Mouse (Mus musculus) embryonic facial prominence, embryonic 14.5 days (tissue): ENCODE results near the gene Rgsl1. TPM values are rescaled to one million over a fixed set of nuclear protein-coding genes. Genes with fewer than 3 reads are reported as not detected.

Source experiments
- ATAC-seq: fragments of 200-750 bp; cut with Nextera tagmentation; 2 replicates; pipeline ENCODE4 v1.8.0; 2017; ENCODE audit warnings: low read depth, moderate number of reproducible peaks, moderate TSS enrichment
- DNase-seq: peaks from one replicate; pipeline ENCODE4 v3.0.0-alpha.2; 2015; ENCODE audit warnings: low spot score
- H3K27ac ChIP-seq: fragments of 300-500 bp; sonication (generic); replicated peaks from 2 replicates; pipeline ENCODE4 v1.5.1; 2014; ENCODE audit warnings: low read depth, mild to moderate bottlenecking, low read length, moderate library complexity
- H3K27me3 ChIP-seq: fragments of 300-500 bp; sonication (generic); replicated peaks from 2 replicates; pipeline ENCODE4 v1.6.1; 2014; ENCODE audit warnings: low read length; ENCODE audit not compliant: control insufficient read depth, insufficient read depth
- H3K36me3 ChIP-seq: fragments of 300-500 bp; sonication (generic); 2 replicates; pipeline ENCODE4 v1.6.1; 2014; ENCODE audit warnings: low read length, mixed read lengths; ENCODE audit not compliant: control insufficient read depth, insufficient read depth
- H3K4me1 ChIP-seq: fragments of 300-500 bp; sonication (generic); 2 replicates; pipeline ENCODE4 v1.6.1; 2014; ENCODE audit warnings: antibody characterized with exemption, low read length; ENCODE audit not compliant: control insufficient read depth, insufficient read depth
- H3K4me2 ChIP-seq: fragments of 300-500 bp; sonication (generic); 2 replicates; pipeline ENCODE4 v1.6.1; 2014; ENCODE audit warnings: low read depth, mild to moderate bottlenecking, low read length, moderate library complexity, mixed read lengths
- H3K4me3 ChIP-seq: fragments of 300-500 bp; sonication (generic); 2 replicates; pipeline ENCODE4 v1.5.1; 2014; ENCODE audit warnings: low read depth, mild to moderate bottlenecking, low read length
- H3K9ac ChIP-seq: fragments of 300-500 bp; sonication (generic); 2 replicates; pipeline ENCODE4 v1.6.1; 2014; ENCODE audit warnings: low read depth, mild to moderate bottlenecking, low read length, moderate library complexity, mixed read lengths
- H3K9me3 ChIP-seq: fragments of 300-500 bp; sonication (generic); 2 replicates; pipeline ENCODE4 v1.6.1; 2016; ENCODE audit warnings: low read length; ENCODE audit not compliant: control insufficient read depth
- WGBS: fragments of 180-500 bp; shearing (Covaris S2); extraction: QIAGEN DNeasy Blood & Tissue Kit; methylation state at CpG from one replicate; pipeline ENCODE4 v1.1.7; 2014; 5-methylcytosine and 5-hydroxymethylcytosine counted together
- polyA plus RNA-seq: library from polyadenylated mRNA; unstranded; fragments of >200 nt; fragmentation: Nextera tagmentation; extraction: Ambion mirVana; gene quantifications from 2 replicates; pipeline ENCODE4 v1.2.1, GENCODE M21; 2014

Gene Rgsl1
- polyA plus RNA-seq, 1 experiment from 2014 or later: 0.14 TPM

DNA sequence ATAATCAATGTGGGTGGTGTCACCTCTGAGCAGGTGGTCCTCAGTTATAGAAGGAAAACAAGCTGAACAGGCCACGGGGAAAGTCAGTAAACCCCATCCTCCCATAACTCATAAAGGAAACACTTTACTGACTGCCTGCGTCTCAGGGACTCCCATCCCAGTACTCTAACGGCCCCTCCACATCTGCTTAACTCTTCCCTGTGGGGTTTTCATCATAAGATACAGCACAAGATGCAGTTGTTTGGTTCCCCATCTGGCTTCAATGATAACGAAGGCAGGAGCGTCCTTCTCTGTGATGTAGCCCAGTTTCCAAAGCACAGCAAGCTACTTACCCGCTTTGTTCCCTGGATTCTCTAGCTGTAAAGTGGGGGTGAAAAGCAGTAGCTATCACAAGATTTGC is 93.9 kb downstream of the Rgsl1 start:
- no peak for DNase-seq
- ATAC-seq: no peak
- no peaks in the 10 kb centered on the region for H3K9me3 ChIP-seq
- peak overlapping the region; percentile 70 for H3K4me2 ChIP-seq
- 34% methylated on average over 6 of the region's 6 CpGs for WGBS
- H3K4me1 ChIP-seq: peaks cover 12% of the 10 kb centered on the region; the same call in 1 of the 2 replicates
- H3K4me3 ChIP-seq: peak overlapping the region; percentile 46
- H3K27ac ChIP-seq: no peak overlapping the region
- H3K9ac ChIP-seq: peak overlapping the region; percentile 80
- H3K27me3 ChIP-seq: no peaks in the 10 kb centered on the region
- no peaks in the 10 kb centered on the region for H3K36me3 ChIP-seq

DNA sequence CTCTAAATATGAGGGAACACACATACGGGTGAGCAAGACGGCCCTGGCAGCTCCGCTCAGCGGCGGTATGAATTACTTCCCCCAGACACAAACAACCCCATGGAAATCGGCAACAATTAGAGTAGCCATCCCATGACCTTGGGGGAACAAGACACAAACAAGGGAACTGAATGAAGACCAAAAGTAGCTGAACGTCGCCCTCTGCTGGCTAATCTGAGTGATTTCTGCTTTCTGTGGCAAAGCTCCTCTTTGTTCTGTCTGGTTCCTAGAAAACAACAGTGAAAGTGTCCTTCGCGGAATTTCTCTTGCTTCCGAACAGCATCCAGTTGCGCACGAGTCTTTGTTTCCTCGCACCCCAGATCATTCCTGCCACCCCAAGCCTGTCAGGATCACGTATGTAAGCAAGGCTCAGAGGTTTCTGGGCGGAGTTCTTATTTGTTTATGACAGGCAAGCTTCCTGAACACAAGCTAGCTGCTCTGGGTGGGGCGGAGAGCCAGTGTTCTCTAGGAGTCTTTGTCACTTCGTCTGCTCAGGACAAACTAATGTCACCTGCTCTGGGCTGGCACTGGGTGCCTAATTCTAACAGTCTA is 94.6 kb downstream of the Rgsl1 start, which contains the start of gene Rnasel:
TSS of gene Rnasel (plus strand) at position 216 of the 591 bp plus-strand sequence.
- Histone ChIP-seq H3K4me1 (peaks cover 12% of the 10 kb centered on the region; the same call in 1 of the 2 replicates), H3K4me2 (peak within 1 kb of the TSS; percentile 70), H3K27ac (peak within 1 kb of the TSS; percentile 57; the same call in 1 of the 2 replicates), H3K4me3 (peak within 1 kb of the TSS; percentile 46), H3K9me3 (no peaks in the 10 kb centered on the region), H3K27me3 (no peaks in the 10 kb centered on the region), H3K36me3 (no peaks in the 10 kb centered on the region), H3K9ac (peak within 1 kb of the TSS; percentile 80)
- 4% methylated on average over 18 of the region's 18 CpGs for WGBS
- DNase-seq: peak; percentile 90
- ATAC-seq: peak; percentile 68

DNA sequence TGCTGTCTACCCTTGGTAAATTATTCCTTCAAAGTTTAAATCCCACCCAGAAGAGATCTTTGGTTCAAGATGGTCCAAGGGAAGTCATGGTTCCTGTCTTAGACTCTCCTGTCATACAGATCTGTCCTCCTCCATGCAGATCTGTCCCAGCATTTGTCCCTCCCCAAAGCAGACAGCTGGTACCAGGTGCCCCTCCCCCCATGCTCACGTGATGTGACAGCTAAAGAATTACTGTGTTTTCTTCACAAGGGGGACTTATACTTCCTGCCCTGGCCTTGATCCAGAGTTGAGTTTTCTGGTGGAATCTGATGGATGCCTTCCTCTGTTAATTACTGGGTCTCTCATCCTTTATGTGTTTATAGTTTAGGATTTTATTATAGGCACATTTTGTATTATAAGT is 95.4 kb downstream of the Rgsl1 start:
- 6% methylated on average over 1 of the region's 1 CpGs for WGBS
- no peaks in the 10 kb centered on the region for H3K27me3 ChIP-seq
- peaks cover 12% of the 10 kb centered on the region; the same call in 1 of the 2 replicates for H3K4me1 ChIP-seq
- no peak for DNase-seq
- 0 out of 2 replicates have a peak overlapping the region, but pooled peaks have one; percentile 46 for H3K27ac ChIP-seq
- peak overlapping the region; percentile 46; the same call in 1 of the 2 replicates for H3K4me3 ChIP-seq
- no peaks in the 10 kb centered on the region for H3K9me3 ChIP-seq
- H3K36me3 ChIP-seq: peaks cover 5% of the 10 kb centered on the region; the same call in 1 of the 2 replicates
- H3K4me2 ChIP-seq: peak overlapping the region; percentile 70; the same call in 1 of the 2 replicates
- peak overlapping the region; percentile 80; the same call in 1 of the 2 replicates for H3K9ac ChIP-seq
- ATAC-seq: no peak

- ATAC-seq (no peak), DNase-seq (no peak)
- Histone ChIP-seq H3K4me2 (no peak overlapping the region), H3K27ac (no peak overlapping the region), H3K9me3 (no peaks in the 10 kb centered on the region), H3K4me3 (no peak overlapping the region), H3K4me1 (peaks cover 12% of the 10 kb centered on the region; the same call in 1 of the 2 replicates), H3K9ac (no peak overlapping the region), H3K27me3 (no peaks in the 10 kb centered on the region), H3K36me3 (peaks cover 5% of the 10 kb centered on the region; the same call in 1 of the 2 replicates)
- WGBS: 64% methylated on average over 12 of the region's 12 CpGs
Observed at GRCm38 (mm10) chr1:153747861-153748530, 95.9 kb downstream of the Rgsl1 start.

GRCm38 (mm10) chr1:153746728-153747127 is 97.2 kb downstream of the Rgsl1 start:
- peak; percentile 24; the same call in 1 of the 2 replicates for ATAC-seq
- WGBS: under 1% methylated on average over 12 of the region's 12 CpGs
- no peak overlapping the region for H3K27ac ChIP-seq

GRCm38 (mm10) chr1:153746119-153746670 is 97.7 kb downstream of the Rgsl1 start:
- no peak overlapping the region for H3K9ac ChIP-seq
- WGBS: 65% methylated on average over 14 of the region's 14 CpGs
- peaks cover 5% of the 10 kb centered on the region; the same call in 1 of the 2 replicates for H3K36me3 ChIP-seq
- no peak overlapping the region for H3K4me2 ChIP-seq
- H3K27me3 ChIP-seq: no peaks in the 10 kb centered on the region
- no peak overlapping the region for H3K4me3 ChIP-seq
- H3K27ac ChIP-seq: no peak overlapping the region
- H3K9me3 ChIP-seq: no peaks in the 10 kb centered on the region
- H3K4me1 ChIP-seq: 0 out of 2 replicates have a peak, but pooled peaks cover 4% of the 10 kb centered on the region
- DNase-seq (no peak), ATAC-seq (peak; percentile 53; the same call in 1 of the 2 replicates)

More at GRCm38 (mm10) chr1:153746728-153747127, 97.2 kb downstream of the Rgsl1 start:
- Histone ChIP-seq H3K4me1 (peaks cover 6% of the 10 kb centered on the region; the same call in 1 of the 2 replicates), H3K27me3 (no peaks in the 10 kb centered on the region), H3K36me3 (peaks cover 5% of the 10 kb centered on the region; the same call in 1 of the 2 replicates), H3K9ac (no peak overlapping the region), H3K4me2 (no peak overlapping the region), H3K9me3 (no peaks in the 10 kb centered on the region), H3K4me3 (no peak overlapping the region)
- peak; percentile 80 for DNase-seq

GRCm38 (mm10) chr1:153742374-153743155 is 101.4 kb downstream of the Rgsl1 start:
- ATAC-seq: no peak
- H3K4me3 ChIP-seq: peak overlapping the region; percentile 44
- H3K9ac ChIP-seq: no peak overlapping the region

More at GRCm38 (mm10) chr1:153742374-153743155, 101.4 kb downstream of the Rgsl1 start:
- H3K27me3 ChIP-seq: peaks cover 6% of the 10 kb centered on the region; the same call in 1 of the 2 replicates
- H3K27ac ChIP-seq: no peak overlapping the region
- no peaks in the 10 kb centered on the region for H3K9me3 ChIP-seq
- 45% methylated on average over 11 of the region's 11 CpGs for WGBS
- peaks cover 5% of the 10 kb centered on the region for H3K4me1 ChIP-seq
- peaks cover 5% of the 10 kb centered on the region; the same call in 1 of the 2 replicates for H3K36me3 ChIP-seq
- H3K4me2 ChIP-seq: peak overlapping the region; percentile 72; the same call in 1 of the 2 replicates
- DNase-seq: peak; percentile 76
